Mouse (Mus musculus) embryonic facial prominence, embryonic 11.5 days (tissue): ENCODE data around the gene Man2a2. TPM values are rescaled to one million over a fixed set of nuclear protein-coding genes. Genes with fewer than 3 reads are reported as not detected.

Experiments
- ATAC-seq: fragments of 200-750 bp; cut with Nextera tagmentation; replicated peaks from 2 replicates; pipeline ENCODE4 v1.8.0; 2017; ENCODE audit warnings: low read depth; ENCODE audit not compliant: insufficient number of reproducible peaks, low FRiP score, low TSS enrichment
- DNase-seq: peaks from one replicate; pipeline ENCODE4 v3.0.0-alpha.2; 2015; ENCODE audit warnings: low spot score
- H3K27ac ChIP-seq: fragments of 300-500 bp; sonication (generic); replicated peaks from 2 replicates; pipeline ENCODE4 v1.5.1; 2014; ENCODE audit warnings: mild to moderate bottlenecking, low read depth, low read length, control low read depth
- H3K27me3 ChIP-seq: fragments of 300-500 bp; sonication (generic); 2 replicates; pipeline ENCODE4 v1.6.1; 2014; ENCODE audit warnings: mild to moderate bottlenecking, low read length, moderate library complexity, mixed read lengths; ENCODE audit not compliant: control insufficient read depth, insufficient read depth
- H3K36me3 ChIP-seq: fragments of 300-500 bp; sonication (generic); replicated peaks from 2 replicates; pipeline ENCODE4 v1.6.1; 2014; ENCODE audit warnings: low read depth, mild to moderate bottlenecking, low read length, moderate library complexity, mixed read lengths; ENCODE audit not compliant: control insufficient read depth, insufficient read depth
- H3K4me1 ChIP-seq: fragments of 300-500 bp; sonication (generic); 2 replicates; pipeline ENCODE4 v1.6.1; 2014; ENCODE audit warnings: low read length, mixed read lengths; ENCODE audit not compliant: control insufficient read depth, insufficient read depth
- H3K4me2 ChIP-seq: fragments of 300-500 bp; sonication (generic); 2 replicates; pipeline ENCODE4 v1.6.1; 2014; ENCODE audit warnings: low read depth, mild to moderate bottlenecking, control low read depth, low read length, moderate library complexity
- H3K4me3 ChIP-seq: fragments of 300-500 bp; sonication (generic); 2 replicates; pipeline ENCODE4 v1.5.1; 2014; ENCODE audit warnings: low read depth, low read length, control low read depth
- H3K9ac ChIP-seq: fragments of 300-500 bp; sonication (generic); replicated peaks from 2 replicates; pipeline ENCODE4 v1.6.1; 2014; ENCODE audit warnings: mild to moderate bottlenecking, control low read depth, low read length
- H3K9me3 ChIP-seq: fragments of 300-500 bp; sonication (generic); replicated peaks from 2 replicates; pipeline ENCODE4 v1.6.1; 2016; ENCODE audit warnings: mild to moderate bottlenecking, low read length, inconsistent platforms, mixed read lengths; ENCODE audit not compliant: control insufficient read depth
- WGBS: fragments of 180-500 bp; shearing (Covaris S2); extraction: QIAGEN DNeasy Blood & Tissue Kit; methylation state at CpG from one replicate; pipeline ENCODE4 v1.1.7; 2014; 5-methylcytosine and 5-hydroxymethylcytosine counted together
- polyA plus RNA-seq: library from polyadenylated mRNA; unstranded; fragments of >200 nt; fragmentation: Nextera tagmentation; extraction: Ambion mirVana; gene quantifications from 2 replicates; pipeline ENCODE4 v1.2.1, GENCODE M21; 2014

Man2a2 gene
- polyA plus RNA-seq, 1 experiment from 2014 or later, result 6.6 TPM

DNA sequence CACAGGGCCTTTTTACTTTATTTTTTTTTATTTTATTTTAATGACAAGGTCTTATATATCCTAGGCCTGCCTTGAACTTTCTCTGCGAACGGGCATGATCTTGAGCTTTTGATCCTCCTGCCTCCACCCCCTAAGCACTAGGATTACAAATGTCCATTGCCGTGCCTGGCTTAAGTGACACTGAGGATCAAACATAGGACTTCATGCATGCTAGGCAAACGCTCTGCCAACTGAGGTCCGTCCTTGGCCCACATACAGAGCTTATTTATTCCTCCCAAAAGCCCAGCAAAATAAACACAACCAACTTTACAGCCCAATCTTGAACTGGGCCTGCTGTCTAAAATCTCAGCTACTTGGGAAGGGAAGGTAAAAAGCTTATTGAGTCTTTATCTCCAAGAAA is 41.6 kb upstream of the Man2a2 start:
- Histone ChIP-seq H3K9ac (no peak overlapping the region), H3K4me2 (no peak overlapping the region), H3K4me3 (no peak overlapping the region), H3K27me3 (no peaks in the 10 kb centered on the region), H3K27ac (no peak overlapping the region), H3K9me3 (no peaks in the 10 kb centered on the region), H3K4me1 (no peaks in the 10 kb centered on the region), H3K36me3 (no peaks in the 10 kb centered on the region)
- DNase-seq (no peak), ATAC-seq (no peak)
- WGBS, result 72% methylated on average over 5 of the region's 5 CpGs

DNA sequence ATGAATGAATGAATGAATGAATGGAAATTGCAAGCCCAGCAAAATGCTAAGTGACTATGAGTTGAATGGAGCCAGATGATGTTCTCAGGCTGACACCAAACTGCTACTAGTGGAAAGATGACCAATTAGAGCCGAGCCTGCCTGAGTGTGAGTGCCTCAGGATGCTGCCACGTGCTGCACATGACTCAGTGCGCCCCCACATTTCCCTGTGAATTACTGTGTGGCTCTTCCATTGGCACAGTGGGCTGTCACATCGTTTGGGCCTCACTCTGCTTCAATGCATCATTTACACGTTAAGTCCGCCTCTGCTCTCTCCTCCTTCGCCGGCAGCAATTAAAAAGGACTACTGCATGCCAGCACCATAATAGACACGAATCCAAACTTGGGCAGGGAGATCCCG is 41.1 kb upstream of the Man2a2 start:
- H3K9me3 ChIP-seq, result no peaks in the 10 kb centered on the region
- no peaks in the 10 kb centered on the region for H3K4me1 ChIP-seq
- WGBS, result 77% methylated on average over 10 of the region's 10 CpGs
- no peak overlapping the region for H3K27ac ChIP-seq
- H3K36me3 ChIP-seq, result no peaks in the 10 kb centered on the region
- ATAC-seq (no peak), DNase-seq (no peak)
- no peak overlapping the region for H3K4me2 ChIP-seq
- no peak overlapping the region for H3K9ac ChIP-seq
- H3K4me3 ChIP-seq, result no peak overlapping the region
- H3K27me3 ChIP-seq, result no peaks in the 10 kb centered on the region

DNA sequence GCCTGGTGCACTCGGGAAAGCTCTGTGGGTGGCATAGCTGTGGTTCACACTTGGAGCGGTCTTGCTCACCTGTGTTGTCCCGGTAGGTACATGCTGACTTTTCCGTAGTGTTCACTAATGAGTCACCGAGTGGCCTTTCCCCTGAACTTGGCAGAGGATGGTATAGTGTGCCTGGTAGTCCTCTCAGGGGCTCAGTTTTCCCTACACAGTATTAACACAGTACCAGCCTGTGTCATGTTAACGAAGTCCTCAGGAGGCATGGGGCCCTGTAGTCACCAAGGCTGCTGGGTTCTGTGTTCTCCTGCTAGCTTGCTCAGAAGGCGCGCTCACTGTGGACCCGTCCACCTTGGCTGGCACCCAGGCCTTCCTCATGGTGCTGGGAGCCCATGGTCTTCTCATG is 39.2 kb upstream of the Man2a2 start:
- H3K4me1 ChIP-seq, result no peaks in the 10 kb centered on the region
- H3K27me3 ChIP-seq, result no peaks in the 10 kb centered on the region
- 77% methylated on average over 9 of the region's 9 CpGs for WGBS
- H3K4me3 ChIP-seq, result no peak overlapping the region
- no peak overlapping the region for H3K27ac ChIP-seq
- H3K9ac ChIP-seq, result no peak overlapping the region
- no peaks in the 10 kb centered on the region for H3K36me3 ChIP-seq
- ATAC-seq (no peak), DNase-seq (no peak)
- no peak overlapping the region for H3K4me2 ChIP-seq
- H3K9me3 ChIP-seq, result no peaks in the 10 kb centered on the region

DNA sequence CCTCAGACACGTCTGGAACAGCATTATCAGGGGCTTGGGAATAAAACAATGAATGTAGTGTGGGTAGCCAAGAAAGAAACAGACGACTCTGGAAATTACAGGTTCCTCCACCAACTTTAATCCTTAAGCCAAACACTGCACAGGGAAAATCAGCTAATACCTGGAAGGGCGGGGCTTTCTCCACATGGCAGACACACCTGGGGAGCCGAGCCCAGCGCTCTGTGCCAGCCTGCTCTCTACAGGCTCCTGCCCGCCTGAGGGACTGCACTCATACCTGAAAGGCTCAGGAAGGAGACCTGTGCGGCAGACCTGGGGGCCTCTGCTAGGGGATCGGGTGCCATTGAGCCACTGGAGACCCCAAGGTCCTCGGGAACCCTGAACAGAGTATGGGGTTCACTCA is 36.5 kb upstream of the Man2a2 start:
- Histone ChIP-seq H3K4me3 (no peak overlapping the region), H3K36me3 (no peaks in the 10 kb centered on the region), H3K9me3 (no peaks in the 10 kb centered on the region), H3K4me1 (no peaks in the 10 kb centered on the region), H3K27me3 (no peaks in the 10 kb centered on the region), H3K4me2 (no peak overlapping the region), H3K9ac (no peak overlapping the region), H3K27ac (no peak overlapping the region)
- ATAC-seq (no peak), DNase-seq (no peak)
- 70% methylated on average over 9 of the region's 9 CpGs for WGBS

- DNase-seq (no peak), ATAC-seq (no peak)
- Histone ChIP-seq H3K4me1 (peaks cover 3% of the 10 kb centered on the region; the same call in 1 of the 2 replicates), H3K36me3 (no peaks in the 10 kb centered on the region), H3K9ac (no peak overlapping the region), H3K27me3 (no peaks in the 10 kb centered on the region), H3K27ac (no peak overlapping the region), H3K4me2 (no peak overlapping the region), H3K9me3 (no peaks in the 10 kb centered on the region), H3K4me3 (no peak overlapping the region)
- 90% methylated on average over 3 of the region's 3 CpGs for WGBS
These were observed 35.0 kb upstream of the Man2a2 start for GRCm38 (mm10) chr7:80406186-80406585.

- H3K27ac ChIP-seq, result no peak within 1 kb of the TSS
- ATAC-seq, result no peak
- 78% methylated on average over 9 of the region's 9 CpGs for WGBS
- no peak within 1 kb of the TSS for H3K9ac ChIP-seq
- no peaks in the 10 kb centered on the region for H3K9me3 ChIP-seq
- peaks cover 4% of the 10 kb centered on the region; the same call in 1 of the 2 replicates for H3K4me1 ChIP-seq
- DNase-seq, result no peak
- H3K4me3 ChIP-seq, result no peak within 1 kb of the TSS
- no peak within 1 kb of the TSS for H3K4me2 ChIP-seq
- H3K36me3 ChIP-seq, result no peaks in the 10 kb centered on the region
- H3K27me3 ChIP-seq, result no peaks in the 10 kb centered on the region
These were observed 34.1 kb upstream of the Man2a2 start, which contains the start of gene Furin for GRCm38 (mm10) chr7:80405188-80405695. Furin (minus strand) TSS chr7:80405436.

GRCm38 (mm10) chr7:80404101-80404894 is 33.1 kb upstream of the Man2a2 start:
- ATAC-seq (no peak), DNase-seq (no peak)
- Histone ChIP-seq H3K9me3 (no peaks in the 10 kb centered on the region), H3K4me1 (peaks cover 6% of the 10 kb centered on the region; the same call in 1 of the 2 replicates), H3K36me3 (no peaks in the 10 kb centered on the region), H3K27me3 (no peaks in the 10 kb centered on the region), H3K4me2 (no peak overlapping the region), H3K9ac (no peak overlapping the region), H3K4me3 (no peak overlapping the region), H3K27ac (no peak overlapping the region)
- WGBS, result 60% methylated on average over 7 of the region's 7 CpGs

DNA sequence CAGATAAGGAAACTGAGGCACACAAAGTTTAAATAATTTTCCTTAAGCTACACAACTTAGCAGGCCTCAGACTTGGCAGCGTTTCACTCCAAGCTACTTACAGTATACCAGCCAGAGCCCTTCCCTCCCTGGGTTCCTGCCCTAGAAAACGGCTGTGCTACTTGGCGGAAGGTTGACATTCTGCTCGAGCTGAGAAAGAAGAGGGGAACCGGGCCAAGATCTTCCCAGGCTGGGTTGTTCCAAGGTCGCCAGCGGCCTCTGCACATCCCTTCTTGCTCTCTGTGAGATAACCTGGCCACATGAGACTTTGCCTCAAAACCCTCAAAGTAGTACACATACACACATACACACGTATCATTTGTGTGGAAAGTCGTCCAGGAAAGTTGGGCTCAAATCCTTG is 32.4 kb upstream of the Man2a2 start:
- no peak overlapping the region for H3K4me3 ChIP-seq
- H3K36me3 ChIP-seq, result no peaks in the 10 kb centered on the region
- peaks cover 6% of the 10 kb centered on the region; the same call in 1 of the 2 replicates for H3K4me1 ChIP-seq
- H3K4me2 ChIP-seq, result no peak overlapping the region
- H3K9ac ChIP-seq, result no peak overlapping the region
- ATAC-seq (no peak), DNase-seq (no peak)
- no peaks in the 10 kb centered on the region for H3K27me3 ChIP-seq
- no peak overlapping the region for H3K27ac ChIP-seq
- 54% methylated on average over 9 of the region's 9 CpGs for WGBS
- H3K9me3 ChIP-seq, result no peaks in the 10 kb centered on the region
